Mouse (Mus musculus) right cerebral cortex, postnatal 10 days (tissue): ENCODE results near the gene Rab2b.

Experiments
- DNase-seq, 2 experiments: peaks; one replicate each; pipeline ENCODE4 v3.0.0; 2021; ENCODE audit warnings: low spot score in 2 of 2

The Rab2b gene

GRCm38 (mm10) chr14:52277210-52277609 lies 2.1 kb downstream of the Rab2b start:
- DNase-seq, result no peak

DNA sequence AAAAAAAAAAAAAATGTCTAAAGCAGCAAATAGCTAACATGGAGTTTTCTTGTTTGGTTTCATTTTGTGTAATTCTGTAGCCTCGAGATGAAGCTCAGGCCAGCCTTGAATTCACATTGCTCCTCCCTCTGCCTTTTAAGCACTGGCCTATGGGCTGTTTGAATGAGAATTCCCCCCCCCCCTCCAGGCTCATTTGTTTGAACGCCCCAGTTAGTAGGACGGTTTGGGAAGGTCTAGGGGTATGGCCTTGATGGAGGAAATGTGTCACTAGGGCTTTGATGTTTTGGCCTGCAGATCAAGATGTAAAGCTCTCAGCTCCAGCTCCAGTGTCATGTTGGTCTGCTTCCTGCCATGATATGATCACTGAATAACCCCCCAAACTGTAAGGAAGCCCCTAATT lies 6.6 kb downstream of the Rab2b start:
- DNase-seq, result no peak

DNA sequence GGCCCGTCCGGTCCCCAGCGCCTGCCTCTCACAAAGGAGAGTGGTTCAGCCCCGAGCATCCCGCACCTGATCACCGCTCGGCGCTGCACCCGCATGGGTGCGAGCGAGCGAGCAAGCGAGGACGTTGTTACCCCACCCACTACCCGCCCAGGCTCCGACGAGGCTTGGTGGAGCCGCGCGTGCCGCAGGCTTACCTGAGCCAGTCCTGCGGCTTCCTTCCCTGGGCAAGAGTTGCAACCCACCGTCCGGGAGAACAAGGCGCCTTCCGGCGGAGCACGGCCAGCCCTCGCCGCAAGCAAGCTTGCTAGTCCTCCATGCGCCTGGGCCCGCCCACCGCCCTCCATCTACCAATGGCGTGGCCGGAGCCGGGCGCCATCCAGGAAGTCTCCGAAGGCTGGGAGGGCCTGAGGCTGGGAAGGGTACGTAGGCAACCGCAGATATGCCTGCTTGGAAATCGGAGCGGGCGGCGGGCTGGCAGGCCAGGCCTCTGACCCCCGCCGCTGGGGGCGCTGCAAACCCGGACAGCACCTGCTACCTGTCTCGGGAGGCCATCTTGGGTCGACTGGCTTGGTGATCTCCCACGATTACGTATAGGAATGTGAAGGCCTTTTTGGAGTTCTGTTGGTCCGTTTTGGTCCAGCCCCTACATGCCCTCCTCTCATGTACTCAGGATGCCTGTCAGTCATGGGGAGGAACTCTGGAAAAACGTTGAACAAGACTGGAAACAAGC lies 21.7 kb downstream of the Rab2b start, which contains the start of gene Chd8:
Chd8 (minus strand) TSS at position 297 of the 730 bp plus-strand sequence.
- DNase-seq, result peak; percentile 98 to 99

DNA sequence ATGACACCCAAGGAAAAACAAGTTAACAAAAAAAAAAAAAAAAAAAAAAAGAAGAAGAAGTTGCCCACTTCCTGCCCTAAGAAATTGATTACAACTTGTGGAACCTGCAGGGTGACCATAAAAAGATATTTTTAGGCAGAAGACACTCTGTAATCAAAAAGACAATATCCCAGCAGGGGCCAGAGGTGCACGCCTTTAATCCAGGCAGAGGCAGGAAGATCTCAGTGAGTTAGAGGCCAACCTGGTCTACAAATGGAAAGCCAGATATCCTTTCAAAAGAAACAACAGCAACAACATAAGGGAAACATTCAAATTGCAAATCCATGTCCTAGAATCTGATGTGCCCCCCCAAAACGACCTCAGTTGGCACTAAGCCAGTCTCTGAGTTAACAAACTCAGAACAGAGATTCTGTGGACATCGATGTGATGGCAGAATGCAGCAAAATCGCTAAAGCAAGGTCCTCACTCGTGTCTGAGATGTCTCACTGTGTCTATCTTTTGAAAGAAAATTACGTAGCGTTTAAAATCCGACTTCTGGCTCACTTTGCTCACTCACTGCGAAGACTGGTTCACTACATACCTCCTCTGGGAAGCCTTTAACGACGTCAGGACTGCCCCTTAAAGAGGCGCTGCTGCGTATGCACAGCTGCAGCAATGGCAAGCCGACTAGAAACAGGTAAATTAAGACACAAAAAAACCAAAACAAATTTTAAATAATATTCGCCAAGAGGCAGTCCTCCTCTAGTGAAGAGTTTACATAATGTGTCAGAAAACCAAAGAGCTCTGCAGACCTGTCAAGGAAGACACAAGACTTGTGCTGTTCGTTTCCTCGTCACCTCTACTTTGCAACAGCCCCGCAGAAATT lies 22.8 kb downstream of the Rab2b start:
- peak; percentile 30 to 34 for DNase-seq

DNA sequence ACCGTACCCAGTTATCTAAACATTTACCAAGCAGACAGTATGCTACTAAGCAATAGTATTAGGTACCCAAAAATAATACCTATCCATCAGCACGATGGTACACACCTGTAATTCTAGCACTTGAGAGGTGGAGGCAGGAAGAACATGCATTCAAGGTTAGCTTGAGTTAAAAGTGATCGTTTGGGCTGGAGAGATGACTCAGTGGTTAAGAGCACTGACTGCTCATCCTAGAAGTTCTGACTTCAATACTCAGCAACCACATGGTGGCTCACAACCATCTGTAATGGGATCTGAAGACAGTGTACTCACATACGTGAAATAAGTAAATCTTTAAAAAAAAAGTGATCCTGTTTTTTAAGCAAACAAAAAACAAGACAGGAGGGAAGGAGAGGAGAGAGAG lies 33.2 kb downstream of the Rab2b start:
- no peak for DNase-seq

- no peak for DNase-seq
Measured at GRCm38 (mm10) chr14:52244690-52245042, 34.7 kb downstream of the Rab2b start.

- peak; percentile 99 to 100 for DNase-seq
Measured at GRCm38 (mm10) chr14:52244041-52244689, 35.2 kb downstream of the Rab2b start.

GRCm38 (mm10) chr14:52236216-52236615 lies 43.1 kb downstream of the Rab2b start:
- DNase-seq, result no peak

DNA sequence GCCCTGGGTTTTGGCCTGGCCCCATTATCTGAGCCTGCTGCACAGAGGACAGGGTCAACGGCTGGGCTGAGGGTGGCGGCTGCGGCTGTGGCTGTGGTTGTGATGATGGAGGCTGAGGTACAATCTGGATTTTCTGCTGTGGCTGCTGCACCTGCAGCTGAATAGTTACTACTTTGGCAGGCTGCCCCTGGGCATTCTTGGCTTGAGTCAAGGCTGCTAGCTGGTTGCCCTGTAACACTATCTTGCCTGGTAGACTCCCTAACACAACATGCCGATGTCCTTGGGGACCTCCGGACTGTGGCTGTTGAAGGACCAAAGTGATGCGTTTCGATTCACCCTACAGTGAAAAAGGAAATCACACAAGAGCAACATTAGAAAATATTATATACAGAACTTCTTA lies 44.2 kb downstream of the Rab2b start:
- DNase-seq, result no peak

DNA sequence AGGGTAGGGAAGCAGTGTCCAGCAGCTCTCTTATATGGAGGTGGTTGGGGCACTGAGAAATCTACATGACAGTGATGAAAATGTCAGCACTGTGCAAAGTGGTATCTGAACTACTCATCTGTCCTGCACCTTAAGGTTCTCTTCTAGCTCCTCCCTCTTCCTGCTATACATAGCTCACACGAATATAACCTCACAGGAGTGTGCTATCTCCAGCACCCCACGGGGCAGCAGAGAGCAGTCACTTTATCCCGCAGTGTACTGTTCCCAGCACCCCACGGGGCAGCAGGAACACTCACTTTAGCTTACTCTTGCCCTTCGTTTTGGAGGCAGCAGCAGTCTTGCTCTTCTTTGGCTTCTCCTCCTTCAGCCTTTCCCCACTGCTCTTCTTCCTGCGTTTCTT lies 47.1 kb downstream of the Rab2b start:
- DNase-seq, result no peak

DNA sequence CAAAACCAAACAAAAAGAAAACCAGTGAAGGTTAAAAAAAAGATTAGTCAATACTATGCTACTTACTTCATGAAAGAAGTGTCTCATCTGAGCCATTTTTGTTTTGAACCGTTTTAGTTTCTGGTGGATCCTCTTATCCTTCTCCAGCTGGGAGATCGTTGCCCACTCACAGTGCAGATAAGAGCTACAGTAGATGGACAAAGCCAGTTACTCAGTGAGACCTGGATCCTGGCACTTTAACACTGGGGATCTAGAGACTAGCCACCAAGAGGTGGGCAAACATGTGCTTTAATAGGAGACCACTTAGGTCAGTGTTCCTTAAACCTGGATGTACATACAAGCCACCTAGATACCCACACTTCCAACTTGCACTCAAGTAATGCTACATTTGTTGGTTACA lies 53.4 kb downstream of the Rab2b start:
- DNase-seq, result no peak

DNA sequence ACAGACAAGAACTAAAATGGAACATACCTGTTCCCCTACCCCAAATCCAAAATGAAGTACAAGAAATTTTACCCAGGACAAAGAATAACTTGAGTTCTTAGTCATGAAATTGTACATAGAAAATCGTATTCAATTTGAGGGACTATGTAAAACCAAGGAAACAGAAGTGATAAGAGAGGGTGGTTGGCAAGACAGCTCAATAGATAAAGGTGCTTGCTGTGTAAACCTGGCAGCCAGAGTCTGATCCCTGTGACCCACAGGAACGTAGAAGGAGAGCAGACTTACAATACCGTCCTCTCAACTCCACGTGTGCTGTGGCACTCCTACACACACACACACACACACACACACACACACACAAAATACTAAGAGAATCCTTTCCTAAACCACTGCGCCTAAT lies 62.1 kb downstream of the Rab2b start:
- DNase-seq, result no peak
